Comparison of ENCODE assay signal across 8 mouse cellular contexts in the genomic region with DNA sequence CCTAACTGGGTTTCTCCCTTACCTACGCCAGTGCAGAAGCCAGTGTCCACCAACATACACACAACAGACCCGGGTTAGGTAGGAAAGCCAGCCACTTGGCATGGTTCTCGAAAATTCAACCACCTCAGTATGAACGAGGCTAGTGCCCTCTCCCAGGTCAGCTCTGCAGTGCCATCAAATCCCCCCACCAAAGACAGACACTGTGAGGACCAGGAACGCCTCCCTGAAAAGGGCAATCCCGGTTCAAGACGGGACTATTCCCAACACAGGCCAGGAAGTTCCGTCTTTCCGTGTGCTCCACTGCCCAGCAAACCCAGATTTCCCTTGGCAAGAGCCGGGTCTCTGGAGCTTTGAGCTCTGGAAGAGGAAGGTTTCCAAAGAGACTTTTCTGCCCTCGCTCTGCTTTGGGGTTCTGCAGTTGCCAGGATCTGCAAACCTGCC. TPM values are rescaled to one million over a fixed set of nuclear protein-coding genes. Genes with fewer than 3 reads are reported as not detected.
A peak's percentile ranks its signal among the peaks of the same experiment; 100 is the strongest.
DNase-seq lines count a peak whose midpoint lies in the region; ATAC-seq lines count a peak whose summit lies in the region.

No protein-coding gene starts in this region.

- H3K9ac ChIP-seq in lung, embryonic 16.5 days (ENCODE audit: low read length): peak overlapping the region; percentile 62

- H3K9me3 ChIP-seq in lung, embryonic 16.5 days (ENCODE audit: control insufficient read depth, low read length): no peaks in the 10 kb centered on the region

- H3K27ac ChIP-seq in lung, embryonic 16.5 days (ENCODE audit: low read length): peak overlapping the region; percentile 50

- H3K4me3 ChIP-seq in lung, embryonic 16.5 days (ENCODE audit: low read length): peak overlapping the region; percentile 62

- ATAC-seq in cerebellum, adult (ENCODE audit: insufficient number of reproducible peaks, low FRiP score, low TSS enrichment): no peak
- ATAC-seq in lung, embryonic 16.5 days (ENCODE audit: low read depth): 0 out of 2 replicates have a peak, but pooled peaks have one; percentile 16
- ATAC-seq in CD4-positive, CD25-positive, alpha-beta regulatory T cell, adult 4 months: no peak

- H3K36me3 ChIP-seq in lung, embryonic 16.5 days (ENCODE audit: control insufficient read depth, insufficient read depth, low read length): no peaks in the 10 kb centered on the region

- no peaks in the 10 kb centered on the region for H3K27me3 ChIP-seq in lung, embryonic 16.5 days (ENCODE audit: control insufficient read depth, insufficient read depth, low read depth, low read length)

- H3K4me2 ChIP-seq in lung, embryonic 16.5 days (ENCODE audit: low read depth, low read length): peak overlapping the region; percentile 73

- 9% methylated on average over 11 of the region's 11 CpGs for WGBS in lung, embryonic 16.5 days

- peak; percentile 44 to 55 for DNase-seq in cerebellum, adult 18-20 months
- DNase-seq in right cerebral cortex, adult 18-20 months: peak; percentile 20
- no peak for DNase-seq in right cerebral cortex, postnatal 36 days (ENCODE audit: low spot score in 2 of 2)
- peak; percentile 25 for DNase-seq in heart, postnatal 4 days
- DNase-seq in natural killer cell, adult 2 months (ENCODE audit: low spot score in 2 of 2): no peak

- peaks cover 19% of the 10 kb centered on the region for H3K4me1 ChIP-seq in lung, embryonic 16.5 days (replicated peaks; ENCODE audit: control insufficient read depth, insufficient read depth, low read length)

RNA-seq across cellular contexts. Expression of gene Klhl3, which starts 0.8 kb away (rescaled TPM):
- 1 to 10 TPM; 5.6 to 5.8 TPM for total RNA-seq in heart, postnatal 4 days (2021)
- 4.4 and 4.6 TPM in 2 replicates for polyA plus RNA-seq in lung, embryonic 16.5 days (2015; fragmentation: Nextera tagmentation; extraction: Ambion mirVana)
- polyA plus RNA-seq in CD4-positive, CD25-positive, alpha-beta regulatory T cell, adult 4 months (2017; shearing (Covaris generic)): 10 to 100 TPM; 14.8 to 18.4 TPM

RNA-seq across cellular contexts. Expression of gene Hnrnpa0, which starts 15.7 kb away (rescaled TPM):
- 100 to 1,000 TPM; 191 to 196 TPM for total RNA-seq in heart, postnatal 4 days (2021)
- 28.8 and 32.9 TPM in 2 replicates for polyA plus RNA-seq in lung, embryonic 16.5 days (2015; fragmentation: Nextera tagmentation; extraction: Ambion mirVana)
- 10 to 100 TPM; 17.1 to 27.4 TPM for polyA plus RNA-seq in CD4-positive, CD25-positive, alpha-beta regulatory T cell, adult 4 months (2017; shearing (Covaris generic))

RNA-seq across cellular contexts. Expression of gene Idnk, which starts 44.8 kb away (rescaled TPM):
- 10 to 100 TPM; 16.7 to 17.6 TPM for total RNA-seq in heart, postnatal 4 days (2021)
- 37.2 and 41.8 TPM in 2 replicates for polyA plus RNA-seq in lung, embryonic 16.5 days (2015; fragmentation: Nextera tagmentation; extraction: Ambion mirVana)
- 100 to 1,000 TPM; 260 to 314 TPM for polyA plus RNA-seq in CD4-positive, CD25-positive, alpha-beta regulatory T cell, adult 4 months (2017; shearing (Covaris generic))

Comparison
In these comparisons a context has a peak if more than half of its experiments do, and no peak if none do; other contexts are left out.
1. DNase-seq: peak in cerebellum, adult 18-20 months (2 of 2), right cerebral cortex, adult 18-20 months (single experiment) and heart, postnatal 4 days (single experiment); none in right cerebral cortex, postnatal 36 days (0 of 2) and natural killer cell, adult 2 months (0 of 2).